ENCODE assay signal across 8 mouse cellular contexts in the genomic region with DNA sequence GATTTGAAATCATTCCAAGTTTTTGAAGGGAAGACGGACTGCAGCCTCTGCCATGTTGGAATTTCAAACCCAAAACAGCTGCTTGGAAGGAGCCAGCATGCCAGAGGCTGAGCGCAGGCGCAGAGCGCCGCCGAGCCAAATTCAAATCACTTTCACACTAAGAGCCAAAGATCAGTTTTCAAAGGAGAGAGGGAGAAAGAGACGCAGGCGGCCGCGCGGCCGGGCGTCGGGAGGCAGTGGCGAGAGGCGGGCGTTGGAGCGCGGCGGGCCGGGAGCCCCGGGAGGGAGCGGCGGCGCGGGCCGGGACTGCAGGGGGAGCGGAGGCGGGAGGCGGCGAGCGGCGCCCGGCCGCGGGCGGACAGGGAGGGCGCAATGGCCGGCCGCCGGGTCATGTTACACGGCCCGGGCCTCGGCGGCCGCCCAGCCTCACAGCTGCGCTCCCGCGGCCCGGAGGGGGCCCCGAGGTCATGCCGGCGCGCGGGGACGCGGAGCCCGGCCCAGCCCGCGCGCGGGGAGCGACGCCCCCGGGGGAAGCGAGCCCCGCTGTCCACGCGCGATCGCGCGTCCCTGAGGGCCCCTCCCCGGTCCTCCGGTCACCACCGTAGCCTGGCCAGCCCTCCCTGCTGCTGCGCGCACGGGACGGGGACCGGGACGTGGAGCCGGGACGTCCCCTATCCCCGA. TPM values are rescaled to one million over a fixed set of nuclear protein-coding genes. Genes with fewer than 3 reads are reported as not detected.
A peak's percentile ranks its signal among the peaks of the same experiment; 100 is the strongest.
DNase-seq lines count a peak whose midpoint lies in the region; ATAC-seq and TF ChIP-seq lines count a peak whose summit lies in the region.

A gene (minus strand): TSS at position 102 of the 681 bp plus-strand sequence.

- peak within 1 kb of the TSS; percentile 88 for H3K27ac ChIP-seq in embryonic facial prominence, embryonic 15.5 days (replicated peaks)
- H3K27ac ChIP-seq in limb, embryonic 13.5 days, result peak within 1 kb of the TSS; percentile 96
- H3K27ac ChIP-seq in midbrain, embryonic 16.5 days (ENCODE audit: low read length), result peak within 1 kb of the TSS; percentile 94
- H3K27ac ChIP-seq in stomach, postnatal 0 days (replicated peaks), result peak within 1 kb of the TSS; percentile 87

- no peaks in the 10 kb centered on the region for H3K27me3 ChIP-seq in embryonic facial prominence, embryonic 15.5 days
- H3K27me3 ChIP-seq in limb, embryonic 13.5 days, result no peaks in the 10 kb centered on the region; the same call in 1 of the 2 replicates
- H3K27me3 ChIP-seq in midbrain, embryonic 16.5 days (ENCODE audit: control insufficient read depth, insufficient read depth, low read depth, low read length), result no peaks in the 10 kb centered on the region
- H3K27me3 ChIP-seq in stomach, postnatal 0 days (ENCODE audit: control insufficient read depth, insufficient read depth, low read length), result no peaks in the 10 kb centered on the region

- peak; percentile 64 for DNase-seq in layer of hippocampus, adult 11-12 months (ENCODE audit: low spot score)
- no peak for DNase-seq in layer of hippocampus, adult 9-10 months (ENCODE audit: low spot score)
- DNase-seq in heart, adult 9 months (ENCODE audit: low spot score in 2 of 2), result peak; percentile 69 to 79
- DNase-seq in kidney, adult 9 months, result peak; percentile 94
- peak; percentile 80 for DNase-seq in stomach, postnatal 0 days (ENCODE audit: low spot score)

- peak within 1 kb of the TSS; percentile 91 for H3K4me2 ChIP-seq in embryonic facial prominence, embryonic 15.5 days (replicated peaks)
- peak within 1 kb of the TSS; percentile 81 for H3K4me2 ChIP-seq in limb, embryonic 13.5 days (replicated peaks)
- H3K4me2 ChIP-seq in midbrain, embryonic 16.5 days (ENCODE audit: low read length), result peak within 1 kb of the TSS; percentile 94
- H3K4me2 ChIP-seq in stomach, postnatal 0 days (replicated peaks; ENCODE audit: low read depth), result peak within 1 kb of the TSS; percentile 83

- H3K9me3 ChIP-seq in embryonic facial prominence, embryonic 15.5 days (replicated peaks), result no peaks in the 10 kb centered on the region
- H3K9me3 ChIP-seq in limb, embryonic 13.5 days, result no peaks in the 10 kb centered on the region
- H3K9me3 ChIP-seq in midbrain, embryonic 16.5 days (replicated peaks; ENCODE audit: control insufficient read depth, low read length, poor library complexity, severe bottlenecking), result no peaks in the 10 kb centered on the region
- no peaks in the 10 kb centered on the region for H3K9me3 ChIP-seq in stomach, postnatal 0 days (ENCODE audit: control insufficient read depth, low read length)

- ATAC-seq in embryonic facial prominence, embryonic 15.5 days (ENCODE audit: insufficient number of reproducible peaks, low FRiP score, low TSS enrichment, low read depth), result peak; percentile 89
- ATAC-seq in limb, embryonic 13.5 days (ENCODE audit: low FRiP score, low read depth), result peak; percentile 88
- ATAC-seq in midbrain, embryonic 16.5 days, result peak; percentile 87
- ATAC-seq in stomach, postnatal 0 days (ENCODE audit: low FRiP score, low TSS enrichment), result peak; percentile 93

- under 1% methylated on average over 59 of the region's 85 CpGs for WGBS in embryonic facial prominence, embryonic 15.5 days
- WGBS in limb, embryonic 13.5 days, result under 1% methylated on average over 49 of the region's 85 CpGs
- under 1% methylated on average over 37 of the region's 85 CpGs for WGBS in midbrain, embryonic 16.5 days
- under 1% methylated on average over 41 of the region's 85 CpGs for WGBS in stomach, postnatal 0 days

- no peaks in the 10 kb centered on the region; the same call in 1 of the 2 replicates for H3K4me1 ChIP-seq in embryonic facial prominence, embryonic 15.5 days
- peaks cover 18% of the 10 kb centered on the region for H3K4me1 ChIP-seq in limb, embryonic 13.5 days
- peaks cover 8% of the 10 kb centered on the region; the same call in 1 of the 2 replicates for H3K4me1 ChIP-seq in midbrain, embryonic 16.5 days (ENCODE audit: control insufficient read depth, insufficient read depth, low read length)
- no peaks in the 10 kb centered on the region for H3K4me1 ChIP-seq in stomach, postnatal 0 days (replicated peaks; ENCODE audit: control insufficient read depth, insufficient read depth)

- TF ChIP-seq CTCF in stomach, postnatal 0 days (IDR thresholded peaks at IDR 0.05; ENCODE audit: low read depth), result no peak; the same call in 1 of the 2 replicates

- peak within 1 kb of the TSS; percentile 64 for H3K9ac ChIP-seq in embryonic facial prominence, embryonic 15.5 days
- H3K9ac ChIP-seq in limb, embryonic 13.5 days, result peak within 1 kb of the TSS; percentile 91
- peak within 1 kb of the TSS; percentile 85 for H3K9ac ChIP-seq in midbrain, embryonic 16.5 days (ENCODE audit: low read depth, low read length)
- H3K9ac ChIP-seq in stomach, postnatal 0 days (ENCODE audit: low read length), result peak within 1 kb of the TSS; percentile 77

- no peak for TF ChIP-seq EP300 in stomach, postnatal 0 days (optimal IDR thresholded peaks at IDR 0.05)

- no peaks in the 10 kb centered on the region for H3K36me3 ChIP-seq in embryonic facial prominence, embryonic 15.5 days
- H3K36me3 ChIP-seq in limb, embryonic 13.5 days, result no peaks in the 10 kb centered on the region
- H3K36me3 ChIP-seq in midbrain, embryonic 16.5 days (ENCODE audit: control insufficient read depth, insufficient read depth, low read length), result no peaks in the 10 kb centered on the region
- no peaks in the 10 kb centered on the region for H3K36me3 ChIP-seq in stomach, postnatal 0 days (ENCODE audit: control insufficient read depth, insufficient read depth, low read length)

- H3K4me3 ChIP-seq in embryonic facial prominence, embryonic 15.5 days (replicated peaks), result peak within 1 kb of the TSS; percentile 70
- H3K4me3 ChIP-seq in limb, embryonic 13.5 days, result peak within 1 kb of the TSS; percentile 76
- peak within 1 kb of the TSS; percentile 80 for H3K4me3 ChIP-seq in midbrain, embryonic 16.5 days (ENCODE audit: low read depth, low read length)
- peak within 1 kb of the TSS; percentile 75 for H3K4me3 ChIP-seq in stomach, postnatal 0 days (ENCODE audit: low read depth, low read length)

RNA-seq across cellular contexts. Expression of the gene that starts here (rescaled TPM):
- polyA plus RNA-seq in embryonic facial prominence, embryonic 15.5 days (2015; fragmentation: Nextera tagmentation; extraction: Ambion mirVana), result 4.3 and 5.3 TPM in 2 replicates
- polyA plus RNA-seq in limb, embryonic 13.5 days (2015; fragmentation: Nextera tagmentation; extraction: Ambion mirVana), result 6.1 and 6.4 TPM in 2 replicates
- 20.5 and 25.9 TPM in 2 replicates for polyA plus RNA-seq in midbrain, embryonic 16.5 days (2015; fragmentation: Nextera tagmentation; extraction: Ambion mirVana)
- polyA plus RNA-seq in stomach, postnatal 0 days (2015; fragmentation: Nextera tagmentation; extraction: Ambion mirVana), result 0.93 and 1.3 TPM in 2 replicates
